Mouse (Mus musculus) midbrain, embryonic 15.5 days (tissue): ENCODE data around the gene Tppp. TPM values are rescaled to one million over a fixed set of nuclear protein-coding genes. Genes with fewer than 3 reads are reported as not detected.
"Not testable (repeated sequence)": the region's sequence is repeated elsewhere in the genome, so short reads cannot be mapped to it uniquely, and the experiment has no call there.

Source experiments
- ATAC-seq: fragments of 200-750 bp; cut with Nextera tagmentation; replicated peaks from 2 replicates; pipeline ENCODE4 v1.8.0; 2017; ENCODE audit warnings: moderate TSS enrichment
- H3K27ac ChIP-seq: fragments of 300-500 bp; sonication (generic); 2 replicates; pipeline ENCODE4 v1.5.1; 2015; ENCODE audit warnings: mild to moderate bottlenecking, inconsistent platforms
- H3K27me3 ChIP-seq: fragments of 300-500 bp; sonication (generic); replicated peaks from 2 replicates; pipeline ENCODE4 v1.6.1; 2015; ENCODE audit warnings: inconsistent platforms
- H3K36me3 ChIP-seq: fragments of 300-500 bp; sonication (generic); replicated peaks from 2 replicates; pipeline ENCODE4 v1.6.1; 2015; ENCODE audit warnings: inconsistent platforms
- H3K4me1 ChIP-seq: fragments of 300-500 bp; sonication (generic); 2 replicates; pipeline ENCODE4 v1.6.1; 2015; ENCODE audit warnings: inconsistent platforms
- H3K4me2 ChIP-seq: fragments of 300-500 bp; sonication (generic); 2 replicates; pipeline ENCODE4 v1.6.1; 2015; ENCODE audit warnings: inconsistent platforms, mild to moderate bottlenecking, moderate library complexity
- H3K4me3 ChIP-seq: fragments of 300-500 bp; sonication (generic); 2 replicates; pipeline ENCODE4 v1.5.1; 2015; ENCODE audit warnings: mild to moderate bottlenecking, inconsistent platforms
- H3K9ac ChIP-seq: fragments of 300-500 bp; sonication (generic); 2 replicates; pipeline ENCODE4 v1.6.1; 2015; ENCODE audit warnings: mild to moderate bottlenecking, inconsistent platforms
- H3K9me3 ChIP-seq: fragments of 300-500 bp; sonication (generic); 2 replicates; pipeline ENCODE4 v1.6.1; 2016; ENCODE audit warnings: inconsistent platforms
- WGBS: fragments of 180-500 bp; shearing (Covaris S2); methylation state at CpG from one replicate; pipeline ENCODE4 v1.1.7; 2015; ENCODE audit warnings: mixed read lengths; 5-methylcytosine and 5-hydroxymethylcytosine counted together
- polyA plus RNA-seq: library from polyadenylated mRNA; unstranded; fragments of >200 nt; fragmentation: Nextera tagmentation; extraction: Ambion mirVana; gene quantifications from 2 replicates; pipeline ENCODE4 v1.2.1, GENCODE M21; 2015

Gene Tppp
- polyA plus RNA-seq, 1 experiment from 2014 or later, result 12.2 TPM

DNA sequence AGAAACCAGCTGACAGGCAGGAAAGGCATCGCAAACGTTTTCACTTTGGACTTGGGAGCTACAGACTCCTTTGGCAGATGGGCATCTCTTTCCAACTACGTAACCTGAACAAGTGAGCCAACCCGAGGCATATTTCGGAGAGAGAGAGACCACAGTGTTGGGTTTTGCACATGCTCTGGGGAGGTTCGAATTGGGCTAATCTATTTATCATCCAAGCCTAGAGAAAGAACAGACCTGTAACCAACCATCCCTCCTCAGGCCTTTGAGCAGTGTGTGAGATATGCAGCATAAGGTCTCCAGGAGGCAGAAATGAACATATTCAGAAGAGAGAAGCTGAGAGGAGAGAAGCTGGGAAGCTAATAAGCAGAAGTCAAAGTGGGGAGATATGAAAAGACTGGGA is 8.2 kb upstream of the Tppp start:
- no peak overlapping the region for H3K9ac ChIP-seq
- no peaks in the 10 kb centered on the region for H3K36me3 ChIP-seq
- no peak for ATAC-seq
- H3K27me3 ChIP-seq, result no peaks in the 10 kb centered on the region
- no peaks in the 10 kb centered on the region for H3K4me1 ChIP-seq
- no peak overlapping the region for H3K4me2 ChIP-seq
- H3K27ac ChIP-seq, result no peak overlapping the region
- 80% methylated on average over 6 of the region's 6 CpGs for WGBS
- no peak overlapping the region for H3K4me3 ChIP-seq
- H3K9me3 ChIP-seq, result no peaks in the 10 kb centered on the region

DNA sequence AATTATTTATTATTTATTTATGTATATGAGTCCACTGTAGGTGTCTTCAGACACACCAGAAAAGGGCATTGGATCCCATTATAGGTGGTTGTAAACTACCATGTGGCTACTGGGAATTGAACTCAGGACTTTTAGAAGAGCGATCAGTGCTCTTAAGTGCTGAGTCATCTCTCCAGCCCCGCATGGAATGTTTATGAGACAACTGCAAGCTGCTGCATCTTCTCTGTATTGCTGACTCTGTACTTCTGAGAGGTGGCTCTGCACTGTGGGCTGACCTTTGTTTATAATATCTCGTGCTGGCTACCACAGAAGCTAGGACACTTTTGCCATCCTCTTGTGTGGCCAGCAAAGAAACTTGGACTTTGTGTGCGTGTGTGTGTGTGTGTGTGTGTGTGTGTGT is 7.7 kb upstream of the Tppp start:
- peaks cover 4% of the 10 kb centered on the region; the same call in 1 of the 2 replicates for H3K27me3 ChIP-seq
- WGBS, result 70% methylated on average over 4 of the region's 4 CpGs
- H3K4me2 ChIP-seq, result no peak overlapping the region
- H3K36me3 ChIP-seq, result no peaks in the 10 kb centered on the region
- no peaks in the 10 kb centered on the region for H3K9me3 ChIP-seq
- no peak overlapping the region for H3K9ac ChIP-seq
- no peak overlapping the region for H3K4me3 ChIP-seq
- ATAC-seq, result no peak
- no peak overlapping the region for H3K27ac ChIP-seq
- no peaks in the 10 kb centered on the region for H3K4me1 ChIP-seq

DNA sequence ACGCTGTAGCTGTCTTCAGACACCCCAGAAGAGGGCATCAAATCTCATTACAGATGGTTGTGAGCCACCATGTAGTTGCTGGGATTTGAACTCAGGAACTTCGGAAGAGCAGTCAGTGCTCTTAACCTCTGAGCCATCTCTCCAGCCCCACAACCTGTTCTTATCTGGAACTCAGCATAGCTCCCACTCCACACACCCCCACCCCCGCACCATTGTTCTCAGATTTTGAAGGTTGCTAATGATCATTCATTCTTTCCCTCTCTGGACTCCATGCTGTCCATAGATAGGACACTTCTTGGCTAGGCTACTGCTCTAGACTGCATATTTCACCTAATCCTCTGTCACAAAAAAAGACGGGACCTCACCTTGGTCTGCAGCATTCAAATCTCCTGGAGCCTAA is 2.3 kb upstream of the Tppp start:
- H3K27ac ChIP-seq, H3K4me3 ChIP-seq, H3K36me3 ChIP-seq, ATAC-seq, H3K4me2 ChIP-seq, H3K27me3 ChIP-seq, H3K9ac ChIP-seq, H3K9me3 ChIP-seq: not testable (repeated sequence)
- peaks cover 16% of the 10 kb centered on the region for H3K4me1 ChIP-seq
- 89% methylated on average over 4 of the region's 4 CpGs for WGBS

DNA sequence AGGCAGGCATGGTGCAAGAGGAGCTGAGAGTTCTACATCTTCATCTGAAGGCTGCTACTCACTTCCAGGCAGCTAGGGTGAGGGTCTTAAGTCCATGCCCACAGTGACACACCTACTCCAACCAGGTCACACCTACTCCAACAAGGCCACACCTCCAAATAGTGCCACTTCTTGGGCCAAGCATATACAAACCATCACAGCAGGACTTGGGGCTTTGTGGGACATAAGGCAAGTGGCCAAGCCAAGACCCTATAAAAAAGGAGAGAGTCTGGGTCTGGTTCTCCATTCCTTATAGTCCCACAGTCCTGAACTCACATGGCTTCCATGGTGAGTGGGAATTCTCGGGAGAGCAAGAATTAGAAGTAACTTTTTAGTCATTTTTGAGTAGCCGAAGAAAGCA is 991 bp upstream of the Tppp start:
- not testable (repeated sequence) for H3K36me3 ChIP-seq, H3K27me3 ChIP-seq, H3K4me3 ChIP-seq, H3K9ac ChIP-seq, H3K9me3 ChIP-seq, H3K27ac ChIP-seq, ATAC-seq
- Histone ChIP-seq H3K4me2 (peak overlapping the region; percentile 91; the same call in 1 of the 2 replicates), H3K4me1 (peaks cover 16% of the 10 kb centered on the region)
- WGBS, result 82% methylated on average over 2 of the region's 2 CpGs

DNA sequence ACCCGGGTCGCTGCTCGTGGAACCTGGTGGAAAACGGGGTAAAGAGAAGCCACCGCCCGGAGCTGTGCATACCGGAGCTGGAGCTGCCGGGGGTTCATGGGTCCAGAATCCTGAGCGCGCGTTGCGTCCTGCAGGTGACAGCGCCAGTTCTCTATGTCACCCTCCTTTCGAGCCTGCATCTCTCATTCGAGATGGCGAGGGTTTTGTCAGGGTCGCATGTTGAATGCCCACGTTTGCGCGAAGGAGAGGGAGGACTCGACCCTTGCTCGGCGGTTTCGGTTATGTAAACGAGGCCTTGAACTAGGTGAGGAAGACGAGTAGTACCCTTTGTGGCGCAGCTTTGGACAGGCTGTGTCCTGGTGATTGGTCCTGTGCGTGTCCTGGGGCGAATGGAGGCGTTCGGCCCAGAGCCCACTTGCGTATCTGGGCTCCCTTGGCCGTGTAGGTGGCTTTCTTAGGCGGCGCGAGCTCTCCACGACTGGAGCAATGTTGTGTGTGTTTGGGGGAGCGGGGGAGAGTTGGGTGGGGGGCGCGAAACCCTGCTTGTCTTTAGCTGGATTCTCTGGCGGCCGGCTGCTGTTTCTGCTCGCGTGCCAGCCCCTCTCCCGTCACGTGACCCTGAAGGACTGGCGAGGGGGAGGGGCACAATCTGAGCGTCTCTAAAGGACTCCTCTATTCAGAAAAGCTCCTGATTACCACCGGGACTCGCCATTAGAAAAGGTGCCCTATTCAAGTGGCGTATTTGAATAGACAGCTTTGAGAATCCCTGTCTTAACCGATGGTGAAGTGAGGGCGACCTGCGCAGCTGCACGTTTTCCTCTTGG is 796 bp downstream of the Tppp start:
- WGBS, result under 1% methylated on average over 55 of the region's 55 CpGs
- Histone ChIP-seq H3K4me3 (peak overlapping the region; percentile 74), H3K36me3 (no peaks in the 10 kb centered on the region), H3K27ac (peak overlapping the region; percentile 83), H3K4me2 (peak overlapping the region; percentile 91), H3K9me3 (no peaks in the 10 kb centered on the region), H3K9ac (peak overlapping the region; percentile 71), H3K4me1 (peaks cover 16% of the 10 kb centered on the region), H3K27me3 (peaks cover 8% of the 10 kb centered on the region)
- ATAC-seq, result peak; percentile 81

DNA sequence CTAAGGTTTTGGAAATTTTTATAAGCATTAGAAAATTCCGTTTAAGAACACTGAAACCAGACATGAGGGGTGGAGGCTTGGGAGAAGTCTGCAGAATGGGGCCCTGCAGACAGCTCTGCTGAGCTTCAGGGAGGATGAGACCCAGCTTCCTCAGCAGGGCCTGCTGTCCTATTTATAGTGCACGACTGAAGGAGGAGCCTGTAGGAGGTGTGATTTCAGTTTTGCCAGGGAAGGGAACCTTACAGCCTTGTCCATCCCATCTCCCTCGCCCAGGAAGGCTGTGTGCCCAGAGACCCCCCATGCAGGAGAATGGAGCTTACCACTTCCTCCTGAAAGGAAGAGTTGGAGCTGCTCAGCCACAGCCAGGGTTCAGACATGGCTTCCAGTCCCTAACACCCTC is 1.5 kb downstream of the Tppp start:
- no peaks in the 10 kb centered on the region for H3K36me3 ChIP-seq
- peaks cover 8% of the 10 kb centered on the region for H3K27me3 ChIP-seq
- peak; percentile 60 for ATAC-seq
- no peaks in the 10 kb centered on the region for H3K9me3 ChIP-seq
- H3K4me3 ChIP-seq, result peak overlapping the region; percentile 74
- peak overlapping the region; percentile 91 for H3K4me2 ChIP-seq
- peak overlapping the region; percentile 71 for H3K9ac ChIP-seq
- peak overlapping the region; percentile 83 for H3K27ac ChIP-seq
- H3K4me1 ChIP-seq, result peaks cover 16% of the 10 kb centered on the region
- WGBS, result 12% methylated on average over 3 of the region's 3 CpGs

DNA sequence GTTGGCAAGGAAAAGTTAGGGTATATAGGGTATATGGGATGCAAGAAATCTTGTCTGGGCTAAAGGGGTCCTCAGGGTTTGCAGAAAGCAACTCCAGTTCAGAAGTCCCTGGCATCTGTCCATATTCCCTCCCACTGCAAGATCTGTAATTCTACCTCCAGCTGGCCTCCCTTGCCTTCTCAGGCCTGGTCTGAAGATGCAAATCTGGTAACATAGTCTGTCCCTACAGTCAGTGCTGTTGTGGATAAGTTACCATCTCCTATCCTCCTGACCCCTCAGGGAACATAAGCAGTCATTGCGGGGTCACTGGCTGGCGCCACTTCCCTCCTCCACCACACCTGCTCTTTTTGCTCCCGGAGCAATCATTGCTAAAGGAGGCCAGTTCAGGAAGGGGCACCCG is 6.7 kb downstream of the Tppp start:
- no peaks in the 10 kb centered on the region for H3K36me3 ChIP-seq
- no peak overlapping the region for H3K27ac ChIP-seq
- H3K4me1 ChIP-seq, result peaks cover 6% of the 10 kb centered on the region
- no peaks in the 10 kb centered on the region; the same call in 1 of the 2 replicates for H3K27me3 ChIP-seq
- ATAC-seq, result no peak
- no peak overlapping the region for H3K9ac ChIP-seq
- H3K9me3 ChIP-seq, result no peaks in the 10 kb centered on the region
- no peak overlapping the region for H3K4me3 ChIP-seq
- no peak overlapping the region for H3K4me2 ChIP-seq
- 78% methylated on average over 4 of the region's 4 CpGs for WGBS

DNA sequence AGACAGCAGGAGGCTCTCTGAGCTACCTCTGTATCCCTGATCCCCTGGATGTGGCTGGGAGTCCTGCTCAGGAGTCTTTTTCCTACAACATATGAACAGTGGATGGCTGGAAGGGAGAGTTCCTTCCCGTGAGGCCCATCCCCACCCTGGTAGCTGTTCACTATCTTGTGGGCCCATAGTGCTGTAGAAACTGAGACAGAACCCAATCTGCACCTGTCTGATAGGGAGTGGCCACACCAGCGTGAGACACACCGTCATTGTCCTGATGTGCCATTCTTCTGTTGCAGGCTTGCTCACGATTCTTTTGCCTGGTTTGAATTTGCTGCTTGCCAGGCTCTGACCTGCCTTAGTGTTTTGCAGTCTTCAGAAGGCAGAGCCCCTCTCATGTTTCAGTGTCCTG is 8.2 kb downstream of the Tppp start:
- Histone ChIP-seq H3K9ac (no peak overlapping the region), H3K9me3 (no peaks in the 10 kb centered on the region), H3K4me3 (no peak overlapping the region), H3K27me3 (no peaks in the 10 kb centered on the region; the same call in 1 of the 2 replicates), H3K4me2 (no peak overlapping the region), H3K4me1 (no peaks in the 10 kb centered on the region), H3K36me3 (no peaks in the 10 kb centered on the region), H3K27ac (no peak overlapping the region)
- no peak for ATAC-seq
- 82% methylated on average over 4 of the region's 4 CpGs for WGBS

DNA sequence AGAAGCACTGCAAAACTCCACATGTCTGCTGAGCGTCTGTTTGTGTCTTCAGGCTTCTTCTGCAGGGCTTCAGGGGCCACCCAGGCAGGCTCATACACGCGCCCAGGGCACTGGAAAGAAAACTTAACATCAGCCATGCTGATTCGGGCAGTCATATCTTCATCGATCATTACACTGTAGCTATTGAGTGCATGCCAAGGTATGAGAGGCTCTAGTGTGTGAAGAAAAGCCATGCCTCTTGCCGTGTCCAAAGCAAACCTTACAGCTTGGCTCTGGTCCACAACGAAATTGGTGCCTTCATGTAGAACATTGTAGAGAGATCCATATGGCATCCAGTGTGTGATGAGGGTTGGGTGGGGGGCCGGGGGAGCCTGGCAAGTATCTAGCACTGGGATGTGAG is 9.8 kb downstream of the Tppp start:
- H3K4me3 ChIP-seq, H3K4me1 ChIP-seq, H3K9me3 ChIP-seq, H3K27ac ChIP-seq, H3K36me3 ChIP-seq, ATAC-seq, H3K9ac ChIP-seq, H3K27me3 ChIP-seq, H3K4me2 ChIP-seq: not testable (repeated sequence)
- WGBS, result 85% methylated on average over 8 of the region's 8 CpGs

DNA sequence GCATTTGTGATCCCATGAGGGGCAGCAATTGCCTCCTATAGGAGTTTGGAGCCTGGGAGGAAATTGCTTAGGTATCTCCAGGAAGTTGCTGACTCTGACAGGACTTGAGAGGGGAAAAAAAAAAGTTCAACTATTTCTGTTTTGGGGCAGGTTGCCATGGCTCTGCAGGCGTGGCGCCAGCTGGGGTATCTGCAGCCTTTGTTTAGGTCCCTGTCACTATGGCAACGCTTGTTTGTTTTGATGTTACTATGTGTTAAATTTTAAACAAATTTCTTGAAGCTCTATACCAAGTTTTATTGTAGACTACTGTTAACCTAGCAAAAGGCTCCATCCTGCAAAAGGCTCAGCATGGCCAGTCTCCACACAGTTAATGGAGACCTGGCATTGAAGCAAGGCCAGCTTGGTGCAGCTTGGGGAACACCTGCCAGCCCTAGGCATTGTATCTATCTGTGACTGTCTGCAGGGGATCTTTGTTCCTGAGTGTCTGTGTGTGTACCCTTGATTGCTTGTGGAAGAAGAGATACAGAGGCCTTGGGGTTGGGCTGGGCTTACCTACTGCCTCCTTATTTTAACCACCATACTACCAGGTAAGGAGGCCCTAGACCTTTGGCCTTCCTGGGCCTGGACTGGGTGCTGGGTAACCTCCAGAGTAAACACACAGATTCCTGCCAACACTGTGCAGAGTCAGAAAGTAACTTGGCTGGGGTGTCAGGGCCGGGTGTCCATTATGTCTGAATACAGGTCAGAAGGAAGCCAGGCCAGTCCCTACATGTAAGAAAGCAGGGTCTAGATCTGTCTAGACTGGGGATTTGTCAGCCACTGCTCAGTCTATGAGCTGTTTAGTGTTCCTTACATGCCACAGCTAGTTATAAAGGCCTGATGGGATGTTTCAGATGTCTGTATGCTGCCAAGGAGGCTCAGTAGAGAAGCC is 16.2 kb downstream of the Tppp start:
- peaks cover 3% of the 10 kb centered on the region for H3K4me1 ChIP-seq
- WGBS, result 69% methylated on average over 4 of the region's 4 CpGs
- H3K27ac ChIP-seq, result no peak overlapping the region
- no peaks in the 10 kb centered on the region for H3K27me3 ChIP-seq
- no peak overlapping the region for H3K4me2 ChIP-seq
- 0 out of 2 replicates have a peak, but pooled peaks have one; percentile 21 for ATAC-seq
- no peaks in the 10 kb centered on the region for H3K9me3 ChIP-seq
- no peaks in the 10 kb centered on the region for H3K36me3 ChIP-seq
- H3K4me3 ChIP-seq, result no peak overlapping the region
- no peak overlapping the region for H3K9ac ChIP-seq

DNA sequence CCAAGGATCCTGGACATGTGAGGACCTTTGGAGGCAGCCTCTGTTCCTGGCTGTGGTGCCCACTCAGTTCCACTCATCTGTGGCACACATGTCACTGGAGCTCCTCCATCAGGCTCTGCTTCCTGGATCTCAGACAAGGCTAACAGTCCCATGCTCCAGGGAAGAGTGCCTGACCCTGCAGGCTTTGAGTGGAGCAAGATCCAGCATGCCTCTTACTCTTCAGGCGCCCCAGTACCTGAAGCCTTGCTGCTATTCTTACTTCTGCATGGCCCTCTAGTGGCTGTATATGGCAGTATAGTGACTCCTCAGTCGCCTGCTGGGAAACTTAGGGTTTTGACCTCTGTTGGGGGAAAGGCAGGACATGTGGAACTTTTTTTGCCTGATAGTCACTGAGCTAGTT is 17.0 kb downstream of the Tppp start:
- H3K27me3 ChIP-seq, result no peaks in the 10 kb centered on the region
- H3K36me3 ChIP-seq, result 0 out of 2 replicates have a peak, but pooled peaks cover 1% of the 10 kb centered on the region
- H3K4me2 ChIP-seq, result no peak overlapping the region
- H3K9ac ChIP-seq, result no peak overlapping the region
- WGBS, result 14% methylated on average over 2 of the region's 2 CpGs
- no peak overlapping the region for H3K4me3 ChIP-seq
- no peaks in the 10 kb centered on the region for H3K9me3 ChIP-seq
- H3K27ac ChIP-seq, result no peak overlapping the region
- H3K4me1 ChIP-seq, result peaks cover 3% of the 10 kb centered on the region
- ATAC-seq, result peak; percentile 75

DNA sequence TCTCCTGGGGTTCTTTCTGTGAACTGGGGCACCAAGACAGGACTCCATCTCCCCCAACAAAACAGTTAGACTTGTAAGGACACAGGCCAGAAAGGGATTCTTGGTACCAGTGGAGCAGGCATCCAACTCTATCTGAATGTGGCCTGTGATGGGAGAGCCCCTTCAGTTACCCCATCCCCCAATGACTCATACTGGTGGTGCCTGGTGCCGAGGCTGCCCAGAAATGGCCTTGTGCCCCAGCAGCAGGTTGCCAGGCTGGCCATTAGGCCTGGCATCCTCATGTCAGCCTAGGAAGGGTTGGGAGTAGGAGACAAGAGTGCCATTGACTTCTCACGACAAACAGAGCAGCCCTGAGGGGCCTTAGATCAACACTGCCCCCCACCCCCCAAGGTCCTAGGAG is 18.9 kb downstream of the Tppp start:
- H3K4me3 ChIP-seq, result no peak overlapping the region
- no peak overlapping the region for H3K27ac ChIP-seq
- 65% methylated on average over 2 of the region's 2 CpGs for WGBS
- no peak overlapping the region for H3K9ac ChIP-seq
- no peaks in the 10 kb centered on the region for H3K27me3 ChIP-seq
- ATAC-seq, result no peak
- H3K4me2 ChIP-seq, result no peak overlapping the region
- H3K4me1 ChIP-seq, result peaks cover 3% of the 10 kb centered on the region
- 0 out of 2 replicates have a peak, but pooled peaks cover 5% of the 10 kb centered on the region for H3K36me3 ChIP-seq
- H3K9me3 ChIP-seq, result no peaks in the 10 kb centered on the region
